Mouse (Mus musculus): ENCODE measurements around the gene Gm128.

DNA sequence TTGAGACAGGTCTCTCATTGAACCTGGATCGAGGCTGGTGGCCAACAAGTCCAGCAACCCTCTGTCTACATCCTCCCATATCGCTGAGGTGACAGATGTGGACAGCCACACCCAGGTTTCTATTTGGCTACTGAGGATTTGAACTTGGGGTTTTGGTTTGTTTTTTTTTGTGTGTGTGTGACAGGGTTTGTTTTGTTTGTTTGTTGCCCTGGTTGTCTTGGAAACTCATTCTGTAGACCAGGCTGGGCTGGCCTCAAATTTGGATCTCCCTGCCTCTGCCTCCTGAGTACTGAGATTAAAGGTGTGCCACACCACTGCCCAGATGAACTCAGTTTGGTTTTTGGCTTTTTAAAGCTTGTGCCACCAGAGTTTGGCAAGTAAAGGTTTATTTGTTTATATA lies 18.4 kb downstream of the Gm128 start:
- no peak for TF ChIP-seq CTCF (IDR thresholded peaks at IDR 0.05; ENCODE audit: extremely low read depth, insufficient read depth, low read length)
- TF ChIP-seq POLR2A (IDR thresholded peaks at IDR 0.05; ENCODE audit: extremely low read depth, insufficient read depth, low read length) = no peak
